Mouse (Mus musculus) CD4-positive, CD25-positive, alpha-beta regulatory T cell, adult 9 weeks (primary cell): ENCODE data around the gene Hist1h2ad. TPM values are rescaled to one million over a fixed set of nuclear protein-coding genes. Genes with fewer than 3 reads are reported as not detected.

ENCODE experiments used
- polyA plus RNA-seq: library from polyadenylated mRNA; unstranded; fragments of 100-300 nt; shearing (Covaris generic); gene quantifications from one replicate; pipeline ENCODE4 v1.2.1, GENCODE M21; 2017

Gene Hist1h2ad
- polyA plus RNA-seq, 1 experiment from 2014 or later: not detected

Other genes with a start within 250 kb of the Hist1h2ad start
- 31.4 TPM for gene Zfp322a, start 205.2 kb upstream of the Hist1h2ad start, polyA plus RNA-seq
- 12.6 TPM for gene Abt1, start 150.5 kb upstream of the Hist1h2ad start, polyA plus RNA-seq
- gene Btn1a1, start 108.5 kb upstream of the Hist1h2ad start, polyA plus RNA-seq: not detected
- not detected for gene Btn2a2, start 85.5 kb upstream of the Hist1h2ad start, polyA plus RNA-seq
- 5.4 TPM for gene Hist1h4h, start 43.3 kb upstream of the Hist1h2ad start, polyA plus RNA-seq
- gene Hist1h2af, start 40.5 kb upstream of the Hist1h2ad start, polyA plus RNA-seq: not detected
- not detected for gene Hist1h3g, start 39.0 kb upstream of the Hist1h2ad start, polyA plus RNA-seq
- gene Hist1h2bh, start 31.0 kb upstream of the Hist1h2ad start, polyA plus RNA-seq: 0.53 TPM
- gene Hist1h3f, start 30.3 kb upstream of the Hist1h2ad start, polyA plus RNA-seq: 0.29 TPM
- gene Hist1h4f, start 22.7 kb upstream of the Hist1h2ad start, polyA plus RNA-seq: 1.1 TPM
- gene Hist1h1d, start 21.1 kb upstream of the Hist1h2ad start, polyA plus RNA-seq: 0.20 TPM
- gene Hist1h3e, start 12.0 kb upstream of the Hist1h2ad start, polyA plus RNA-seq: 0.83 TPM
- gene Hist1h2ae, start 3.2 kb upstream of the Hist1h2ad start, polyA plus RNA-seq: 0.97 TPM
- gene Hist1h2bg, start 3.0 kb upstream of the Hist1h2ad start, polyA plus RNA-seq: 2.8 TPM
- not detected for gene Hist1h2bf, start 185 bp upstream of the Hist1h2ad start, polyA plus RNA-seq
- not detected for gene Hist1h3d, start 1.4 kb downstream of the Hist1h2ad start, polyA plus RNA-seq
- 36.0 TPM for gene Hist1h4d, start 7.2 kb downstream of the Hist1h2ad start, polyA plus RNA-seq
- gene Hist1h2be, start 46.7 kb downstream of the Hist1h2ad start, polyA plus RNA-seq: 2.7 TPM
- 6.7 TPM for gene Hist1h1e, start 48.2 kb downstream of the Hist1h2ad start, polyA plus RNA-seq
- 0.36 TPM for gene Hist1h2ac, start 109.6 kb downstream of the Hist1h2ad start, polyA plus RNA-seq
- 6.1 TPM for gene Hist1h2bc, start 109.8 kb downstream of the Hist1h2ad start, polyA plus RNA-seq
- not detected for gene Hist1h1t, start 121.4 kb downstream of the Hist1h2ad start, polyA plus RNA-seq
- 3.7 TPM for gene Hist1h4c, start 124.1 kb downstream of the Hist1h2ad start, polyA plus RNA-seq
- gene Hfe, start 136.5 kb downstream of the Hist1h2ad start, polyA plus RNA-seq: 0.92 TPM
- gene Hist1h1c, start 164.4 kb downstream of the Hist1h2ad start, polyA plus RNA-seq: 11.3 TPM
- gene Hist1h3c, start 171.2 kb downstream of the Hist1h2ad start, polyA plus RNA-seq: not detected
- gene Hist1h2bb, start 172.4 kb downstream of the Hist1h2ad start, polyA plus RNA-seq: 0.86 TPM
- not detected for gene Hist1h2ab, start 176.7 kb downstream of the Hist1h2ad start, polyA plus RNA-seq
- gene Hist1h3b, start 177.9 kb downstream of the Hist1h2ad start, polyA plus RNA-seq: 0.67 TPM
- gene Hist1h4b, start 182.6 kb downstream of the Hist1h2ad start, polyA plus RNA-seq: 9.6 TPM
- not detected for gene Hist1h4a, start 186.8 kb downstream of the Hist1h2ad start, polyA plus RNA-seq
- 1.6 TPM for gene Hist1h3a, start 188.0 kb downstream of the Hist1h2ad start, polyA plus RNA-seq
- gene Hist1h1a, start 189.3 kb downstream of the Hist1h2ad start, polyA plus RNA-seq: 1.3 TPM
- not detected for gene Trim38, start 195.5 kb downstream of the Hist1h2ad start, polyA plus RNA-seq
- not detected for gene Slc17a2, start 232.6 kb downstream of the Hist1h2ad start, polyA plus RNA-seq